Mouse (Mus musculus) C2C12 (cell line): ENCODE data around the gene Obsl1. TPM values are rescaled to one million over a fixed set of nuclear protein-coding genes. Genes with fewer than 3 reads are reported as not detected.

Experiments used
- H3K27me3 ChIP-seq: one replicate; pipeline ENCODE4 v1.6.1; 2011; ENCODE audit not compliant: control insufficient read depth, insufficient read depth, insufficient read length
- H3K36me3 ChIP-seq: one replicate; pipeline ENCODE4 v1.6.1; 2011; ENCODE audit not compliant: control insufficient read depth, insufficient read depth
- H3K4me3 ChIP-seq: one replicate; pipeline ENCODE4 v1.5.1; 2011; ENCODE audit warnings: mild to moderate bottlenecking, control low read depth; ENCODE audit not compliant: poor library complexity, insufficient read depth, severe bottlenecking
- H3K79me2 ChIP-seq: one replicate; pipeline ENCODE4 v1.6.1; 2011; ENCODE audit not compliant: control insufficient read depth, insufficient read depth
- H3K79me3 ChIP-seq: one replicate; pipeline ENCODE4 v1.6.1; 2011; ENCODE audit warnings: low read depth, control low read depth
- H3ac ChIP-seq: one replicate; pipeline ENCODE3; 2011; ENCODE audit warnings: low read depth; ENCODE audit not compliant: control insufficient read depth, insufficient read length
- CEBPB ChIP-seq: IDR thresholded peaks from one replicate; pipeline ENCODE4 v1.6.1; 2011; ENCODE audit warnings: low read depth, mild to moderate bottlenecking, control low read depth, moderate library complexity
- CTCF ChIP-seq: IDR thresholded peaks from one replicate; pipeline ENCODE4 v1.5.1; 2011; ENCODE audit not compliant: control insufficient read depth, insufficient read depth, insufficient read length
- FOSL1 ChIP-seq: IDR thresholded peaks from one replicate; pipeline ENCODE4 v1.8.0; 2011; ENCODE audit warnings: mild to moderate bottlenecking, low read length; ENCODE audit not compliant: poor library complexity, insufficient read depth, severe bottlenecking
- MAX ChIP-seq: IDR thresholded peaks from one replicate; pipeline ENCODE4 v1.6.1; 2011; ENCODE audit warnings: mild to moderate bottlenecking, control low read depth
- MYOD1 ChIP-seq: IDR thresholded peaks from one replicate; pipeline ENCODE4 v1.6.1; 2011; ENCODE audit warnings: low read depth; ENCODE audit not compliant: control insufficient read depth, insufficient read length
- MYOG ChIP-seq: IDR thresholded peaks from one replicate; pipeline ENCODE4 v1.6.1; 2011; ENCODE audit not compliant: control insufficient read depth, insufficient read length; ENCODE audit errors: extremely low read depth
- USF1 ChIP-seq: IDR thresholded peaks from one replicate; pipeline ENCODE4 v1.6.1; 2011; ENCODE audit warnings: low read depth, mild to moderate bottlenecking, control low read depth, moderate library complexity
- polyA plus RNA-seq: library from polyadenylated mRNA; unstranded; fragments of >200 nt; fragmentation: generic; extraction: Trizol; gene quantifications from one replicate; pipeline ENCODE4 v1.2.1, GENCODE M21; 2012; ENCODE audit warnings: missing spikeins

Obsl1 gene
- polyA plus RNA-seq, 1 experiment: 31.6 TPM

DNA sequence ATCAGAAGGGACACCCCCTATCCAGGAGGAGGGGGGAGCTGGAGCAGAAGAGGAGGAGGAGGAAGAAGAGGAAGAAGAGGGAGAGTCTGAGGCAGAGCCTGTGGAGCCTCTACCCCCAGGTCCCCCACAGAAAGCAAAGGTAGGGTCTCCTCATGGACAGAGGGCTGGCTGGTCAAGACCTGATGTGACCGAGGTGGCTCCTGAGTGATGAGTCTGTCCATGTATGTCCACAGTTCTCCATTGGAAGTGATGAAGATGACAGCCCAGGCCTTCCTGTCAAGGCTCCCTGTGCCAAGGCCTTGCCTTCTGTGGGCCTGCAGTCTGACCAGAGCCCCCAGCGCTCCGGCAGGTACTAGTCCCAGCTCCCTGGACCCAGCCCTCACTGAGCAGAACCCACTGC lies 41.8 kb upstream of the Obsl1 start:
- Histone ChIP-seq H3K79me2 (no peaks in the 10 kb centered on the region), H3K36me3 (no peaks in the 10 kb centered on the region), H3K4me3 (no peak overlapping the region), H3K27me3 (no peaks in the 10 kb centered on the region), H3K79me3 (no peaks in the 10 kb centered on the region), H3ac (no peak overlapping the region)
- TF ChIP-seq MYOG: no peak
- no peak for TF ChIP-seq CEBPB
- no peak for TF ChIP-seq FOSL1
- no peak for TF ChIP-seq CTCF
- no peak for TF ChIP-seq USF1
- TF ChIP-seq MAX: no peak
- TF ChIP-seq MYOD1: no peak

DNA sequence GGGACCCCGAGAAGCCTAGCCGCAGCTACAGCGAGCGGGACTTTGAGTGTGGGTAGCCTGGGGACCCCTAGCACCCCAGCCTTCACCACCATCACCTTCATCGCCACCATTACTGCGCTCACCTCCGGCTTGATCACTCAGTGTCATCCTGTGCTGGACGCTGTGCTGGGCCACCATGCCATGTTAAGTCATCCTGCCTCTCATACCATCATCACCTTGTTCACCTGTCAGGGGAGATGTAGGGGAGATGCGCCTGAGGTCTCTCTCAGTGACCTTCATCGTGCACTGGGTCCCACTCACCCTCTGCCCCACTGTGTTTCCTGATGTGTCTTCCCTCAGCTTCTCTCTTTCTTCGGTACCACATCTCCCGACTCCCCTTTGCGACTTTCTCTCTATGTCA lies 41.1 kb upstream of the Obsl1 start:
- Histone ChIP-seq H3K4me3 (no peak overlapping the region), H3ac (no peak overlapping the region), H3K79me2 (no peaks in the 10 kb centered on the region), H3K27me3 (no peaks in the 10 kb centered on the region), H3K79me3 (no peaks in the 10 kb centered on the region), H3K36me3 (no peaks in the 10 kb centered on the region)
- TF ChIP-seq MYOG (no peak), MYOD1 (no peak), CEBPB (no peak), USF1 (no peak), CTCF (no peak), FOSL1 (no peak), MAX (no peak)

DNA sequence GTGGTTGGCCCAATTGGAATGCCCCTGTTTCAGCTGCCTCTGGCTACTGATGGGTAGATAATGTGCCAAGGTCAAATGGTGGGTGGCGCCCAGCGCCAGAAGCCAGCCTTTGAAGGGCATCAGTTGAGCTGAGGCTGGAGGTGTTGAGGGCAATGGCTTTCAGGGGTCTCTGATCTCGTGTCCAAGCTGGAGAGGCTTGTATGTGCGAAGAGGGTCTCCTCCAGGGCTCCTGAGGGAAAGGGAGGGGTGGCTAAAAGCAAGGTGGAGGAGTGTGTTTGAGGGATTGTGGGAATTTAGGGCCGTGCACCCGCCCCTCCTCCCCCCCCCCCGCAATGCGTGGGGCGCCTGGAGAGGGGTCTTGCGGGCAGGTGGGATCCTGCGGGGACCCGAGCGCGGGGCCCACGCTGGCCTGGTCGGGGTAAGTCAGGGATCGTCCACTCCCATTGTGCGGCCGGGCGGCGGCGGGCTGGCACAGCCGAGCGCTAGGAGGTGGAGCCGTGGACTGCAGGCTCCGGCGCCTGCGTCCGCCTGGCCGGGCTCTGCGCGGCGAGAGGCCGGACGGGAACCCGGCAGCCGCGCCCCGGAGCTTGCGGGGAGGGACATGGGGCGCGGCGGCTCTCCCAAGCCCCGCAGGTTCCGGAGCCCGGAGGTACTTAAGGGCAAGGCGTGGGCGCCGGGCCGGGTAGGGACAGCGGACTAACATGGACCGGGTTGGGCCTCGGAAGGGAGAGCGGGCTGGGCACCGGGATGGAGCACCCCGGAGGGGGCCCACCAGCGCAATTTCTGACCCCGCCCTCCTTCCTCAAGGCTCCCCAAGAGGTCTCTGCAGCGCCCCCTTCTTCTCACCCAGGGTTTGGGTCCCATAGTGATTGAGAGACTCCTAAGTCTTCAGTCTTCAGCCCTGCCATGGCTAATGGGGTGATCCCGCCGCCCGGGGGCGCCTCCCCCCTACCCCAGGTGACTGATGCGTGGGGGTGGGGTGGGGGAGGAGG lies 40.0 kb upstream of the Obsl1 start, which contains the start of gene Slc4a3:
Gene Slc4a3 (plus strand): TSS at position 302 of the 992 bp plus-strand sequence.
- Histone ChIP-seq H3K27me3 (no peaks in the 10 kb centered on the region), H3K79me3 (no peaks in the 10 kb centered on the region)

DNA sequence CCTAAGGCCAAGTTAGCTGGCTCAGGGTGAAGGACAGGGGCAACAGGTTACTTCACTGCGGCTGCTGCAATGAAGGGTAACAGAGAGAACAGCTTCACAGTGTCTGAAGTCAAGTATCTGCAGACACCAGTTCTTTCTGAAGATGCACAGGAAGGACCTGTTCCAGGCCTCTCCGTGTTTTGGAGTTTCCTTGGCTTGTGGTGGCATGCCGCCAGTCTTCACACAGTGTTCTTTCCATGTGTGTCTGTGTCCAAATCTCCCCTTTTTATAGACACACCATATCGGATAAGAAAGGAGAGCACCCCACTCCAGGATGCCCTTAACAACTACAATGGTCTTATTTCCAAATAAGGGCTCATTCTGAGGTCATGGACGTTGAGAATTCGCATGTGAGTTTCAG lies 38.1 kb upstream of the Obsl1 start:
- Histone ChIP-seq H3K4me3 (no peak overlapping the region), H3ac (no peak overlapping the region), H3K36me3 (no peaks in the 10 kb centered on the region), H3K79me2 (no peaks in the 10 kb centered on the region), H3K79me3 (no peaks in the 10 kb centered on the region), H3K27me3 (no peaks in the 10 kb centered on the region)
- no peak for TF ChIP-seq CEBPB
- TF ChIP-seq CTCF: no peak
- no peak for TF ChIP-seq MYOG
- no peak for TF ChIP-seq USF1
- TF ChIP-seq MAX: no peak
- TF ChIP-seq MYOD1: no peak
- TF ChIP-seq FOSL1: no peak

More for the DNA sequence above, 40.0 kb upstream of the Obsl1 start, which contains the start of gene Slc4a3:
- Histone ChIP-seq H3ac (peak within 1 kb of the TSS; percentile 71), H3K79me2 (no peaks in the 10 kb centered on the region), H3K4me3 (peak within 1 kb of the TSS; percentile 36), H3K36me3 (no peaks in the 10 kb centered on the region)
- TF ChIP-seq MYOG (no peak), FOSL1 (no peak), CTCF (no peak), USF1 (no peak), MYOD1 (no peak), MAX (no peak), CEBPB (no peak)

DNA sequence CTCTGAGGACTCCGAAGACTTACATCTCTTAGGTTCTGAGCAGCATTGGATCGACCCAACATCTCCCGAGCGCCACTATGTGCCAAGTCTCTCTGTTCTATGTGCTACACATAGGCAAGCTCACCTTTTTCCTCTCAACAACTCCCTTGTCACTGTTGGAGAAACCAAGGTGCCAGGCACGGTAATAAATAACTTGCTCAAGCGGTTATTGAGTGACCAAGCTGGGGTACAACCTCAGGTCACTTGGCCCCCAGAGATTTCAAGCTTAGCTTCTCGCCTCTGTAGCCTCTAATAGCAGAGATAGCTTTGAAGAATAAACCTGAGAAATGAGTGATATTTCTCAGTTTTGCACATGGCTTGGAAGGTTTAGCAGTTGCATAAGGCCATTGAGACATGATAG lies 35.2 kb upstream of the Obsl1 start:
- Histone ChIP-seq H3K27me3 (no peaks in the 10 kb centered on the region), H3K79me2 (no peaks in the 10 kb centered on the region), H3K4me3 (no peak overlapping the region), H3K36me3 (peaks cover 7% of the 10 kb centered on the region), H3K79me3 (no peaks in the 10 kb centered on the region), H3ac (no peak overlapping the region)
- no peak for TF ChIP-seq USF1
- no peak for TF ChIP-seq FOSL1
- no peak for TF ChIP-seq MYOD1
- no peak for TF ChIP-seq MAX
- TF ChIP-seq CTCF: no peak
- TF ChIP-seq CEBPB: no peak
- TF ChIP-seq MYOG: no peak
